Mouse (Mus musculus) limb, embryonic 15.5 days (tissue): Measurements from ENCODE around the gene Sgcb. TPM values are rescaled to one million over a fixed set of nuclear protein-coding genes. Genes with fewer than 3 reads are reported as not detected.

Experiments
- ATAC-seq: fragments of 200-750 bp; cut with Nextera tagmentation; 2 replicates; pipeline ENCODE4 v1.8.0; 2017; ENCODE audit warnings: low read depth, moderate TSS enrichment; ENCODE audit not compliant: insufficient number of reproducible peaks, low FRiP score, low TSS enrichment
- H3K27ac ChIP-seq: fragments of 300-500 bp; sonication (generic); 2 replicates; pipeline ENCODE4 v1.5.1; 2015; ENCODE audit warnings: moderate library complexity, mild to moderate bottlenecking, inconsistent platforms
- H3K27me3 ChIP-seq: fragments of 300-500 bp; sonication (generic); 2 replicates; pipeline ENCODE4 v1.6.1; 2015; ENCODE audit warnings: inconsistent platforms
- H3K36me3 ChIP-seq: fragments of 300-500 bp; sonication (generic); 2 replicates; pipeline ENCODE4 v1.6.1; 2015; ENCODE audit warnings: inconsistent platforms
- H3K4me1 ChIP-seq: fragments of 300-500 bp; sonication (generic); 2 replicates; pipeline ENCODE4 v1.6.1; 2015; ENCODE audit warnings: inconsistent platforms
- H3K4me2 ChIP-seq: fragments of 300-500 bp; sonication (generic); 2 replicates; pipeline ENCODE4 v1.6.1; 2015; ENCODE audit warnings: mild to moderate bottlenecking, inconsistent platforms
- H3K4me3 ChIP-seq: fragments of 300-500 bp; sonication (generic); 2 replicates; pipeline ENCODE4 v1.5.1; 2015; ENCODE audit warnings: mild to moderate bottlenecking, inconsistent platforms
- H3K9ac ChIP-seq: fragments of 300-500 bp; sonication (generic); 2 replicates; pipeline ENCODE4 v1.6.1; 2015; ENCODE audit warnings: inconsistent platforms
- H3K9me3 ChIP-seq: fragments of 300-500 bp; sonication (generic); 2 replicates; pipeline ENCODE4 v1.6.1; 2016; ENCODE audit warnings: inconsistent platforms
- WGBS: fragments of 180-500 bp; shearing (Covaris S2); methylation state at CpG from one replicate; pipeline ENCODE4 v1.1.7; 2015; 5-methylcytosine and 5-hydroxymethylcytosine counted together
- polyA plus RNA-seq: library from polyadenylated mRNA; unstranded; fragments of >200 nt; fragmentation: Nextera tagmentation; extraction: Ambion mirVana; gene quantifications from 2 replicates; pipeline ENCODE4 v1.2.1, GENCODE M21; 2015

Gene Sgcb
- polyA plus RNA-seq, 1 experiment from 2014 or later = 48.0 TPM

DNA sequence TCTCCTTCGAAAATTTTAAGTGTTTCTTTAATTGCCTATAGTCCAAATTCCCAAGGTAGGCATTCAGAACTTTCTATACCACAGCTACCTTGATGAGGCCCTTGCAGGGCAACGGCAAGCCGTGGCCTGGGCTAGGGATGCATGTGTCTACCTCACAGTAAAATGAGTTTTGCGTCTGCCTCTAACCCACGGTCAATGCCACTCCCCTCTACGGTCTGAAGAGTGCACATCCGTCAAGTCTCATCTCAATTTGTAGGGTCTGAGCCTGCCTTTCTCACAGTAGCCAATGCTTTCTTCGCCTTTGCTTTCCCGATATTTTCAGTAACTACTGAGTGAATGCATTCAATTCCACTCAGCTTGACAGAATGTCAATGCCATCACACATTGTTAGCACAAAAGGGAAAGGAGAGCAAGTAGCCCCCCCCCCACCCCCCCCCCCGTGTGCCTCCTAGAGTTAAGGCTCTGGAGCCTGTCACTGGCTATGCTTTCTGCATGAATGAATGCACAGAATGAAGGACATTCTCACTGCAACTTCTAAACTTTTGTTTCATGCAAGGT is 16.5 kb downstream of the Sgcb start:
- Histone ChIP-seq H3K4me3 (no peak overlapping the region), H3K27ac (no peak overlapping the region), H3K36me3 (peaks cover 21% of the 10 kb centered on the region), H3K4me2 (no peak overlapping the region), H3K4me1 (no peaks in the 10 kb centered on the region), H3K27me3 (no peaks in the 10 kb centered on the region), H3K9ac (no peak overlapping the region), H3K9me3 (no peaks in the 10 kb centered on the region)
- WGBS = 79% methylated on average over 10 of the region's 10 CpGs
- ATAC-seq = no peak

DNA sequence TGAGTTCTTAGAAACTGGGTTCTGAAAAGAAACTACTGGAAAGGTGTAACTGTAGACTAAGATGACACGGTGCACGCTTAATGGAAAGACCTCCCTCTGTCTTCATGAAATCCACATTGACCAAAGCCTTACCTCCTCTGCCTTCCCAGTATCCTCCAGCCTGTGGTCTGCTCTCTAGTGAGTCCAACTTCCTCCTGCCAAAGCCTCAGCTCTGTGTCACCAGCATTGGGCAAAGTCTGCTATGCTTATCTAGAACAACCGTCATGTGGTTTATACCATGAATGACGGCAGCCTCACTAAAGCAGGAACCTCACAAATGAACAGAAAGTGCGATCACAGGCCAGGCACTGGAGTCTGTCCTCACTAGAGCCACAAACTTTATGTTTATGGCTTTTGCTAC is 17.4 kb downstream of the Sgcb start:
- Histone ChIP-seq H3K9me3 (no peaks in the 10 kb centered on the region), H3K9ac (no peak overlapping the region), H3K36me3 (peaks cover 14% of the 10 kb centered on the region), H3K27me3 (no peaks in the 10 kb centered on the region), H3K4me2 (no peak overlapping the region), H3K4me3 (no peak overlapping the region), H3K4me1 (no peaks in the 10 kb centered on the region), H3K27ac (no peak overlapping the region)
- no peak for ATAC-seq
- 73% methylated on average over 5 of the region's 5 CpGs for WGBS

DNA sequence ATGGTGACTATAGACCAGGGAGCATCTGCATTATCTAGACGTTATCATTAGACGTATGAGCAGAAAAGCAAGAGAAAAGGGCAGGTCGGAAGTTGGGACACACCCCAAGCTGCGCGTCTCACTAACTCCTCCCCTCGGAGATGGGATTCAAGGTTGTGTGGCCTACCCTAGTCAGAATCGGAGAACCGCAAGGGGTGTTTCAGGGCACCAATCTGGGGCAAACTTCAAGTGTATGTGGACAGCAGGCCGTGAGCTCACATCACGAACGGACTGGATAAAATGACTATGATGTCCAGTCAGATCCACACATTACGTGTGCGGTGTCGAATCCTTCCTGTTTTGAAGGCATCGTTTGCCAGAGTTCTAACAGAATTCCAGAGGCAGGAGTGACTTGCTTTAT is 19.6 kb downstream of the Sgcb start:
- ATAC-seq = no peak
- H3K4me1 ChIP-seq = no peaks in the 10 kb centered on the region
- 80% methylated on average over 15 of the region's 15 CpGs for WGBS
- no peak overlapping the region for H3K9ac ChIP-seq
- no peaks in the 10 kb centered on the region; the same call in 1 of the 2 replicates for H3K36me3 ChIP-seq
- no peaks in the 10 kb centered on the region for H3K27me3 ChIP-seq
- no peaks in the 10 kb centered on the region for H3K9me3 ChIP-seq
- no peak overlapping the region for H3K27ac ChIP-seq
- no peak overlapping the region for H3K4me3 ChIP-seq
- no peak overlapping the region for H3K4me2 ChIP-seq

DNA sequence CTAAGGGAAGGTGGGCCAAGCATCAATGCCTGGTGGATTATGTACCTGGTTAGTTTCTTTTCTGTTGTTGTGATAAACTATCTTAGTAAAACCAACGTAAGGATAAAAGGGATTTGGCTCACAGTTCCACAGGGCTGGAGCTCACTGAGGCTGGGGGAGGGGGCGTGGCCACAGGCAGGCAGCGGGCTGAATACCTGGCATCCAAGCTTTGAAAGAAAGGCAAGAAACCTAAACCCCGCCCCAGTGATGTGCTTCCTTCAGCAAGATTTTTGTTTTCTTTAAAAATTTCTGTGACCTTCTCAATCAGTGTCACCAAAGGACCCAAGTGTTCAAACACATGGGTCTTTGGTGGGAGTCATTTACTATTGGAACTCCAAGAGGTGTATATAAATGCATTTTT is 20.0 kb downstream of the Sgcb start:
- no peaks in the 10 kb centered on the region for H3K9me3 ChIP-seq
- 54% methylated on average over 4 of the region's 4 CpGs for WGBS

DNA sequence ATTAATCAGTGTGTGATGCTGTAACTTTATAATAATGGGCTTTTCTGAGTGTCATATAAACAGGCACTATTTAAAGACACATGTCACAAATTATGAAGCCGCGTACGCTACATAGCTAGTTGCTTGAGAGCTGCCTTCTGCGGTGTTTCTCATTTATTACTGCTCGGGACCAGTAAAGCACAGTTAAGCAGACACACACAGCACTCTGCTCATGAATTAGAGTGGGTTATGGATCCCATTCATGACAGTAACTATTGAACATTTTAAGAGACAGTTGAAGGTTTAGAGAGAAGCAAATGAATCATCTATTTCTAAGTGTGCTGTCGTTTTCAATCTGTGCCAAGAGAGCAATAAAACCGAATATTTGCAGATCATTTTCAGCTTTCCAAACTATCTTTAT is 20.7 kb downstream of the Sgcb start:
- no peaks in the 10 kb centered on the region for H3K36me3 ChIP-seq
- no peaks in the 10 kb centered on the region for H3K9me3 ChIP-seq
- no peak overlapping the region for H3K9ac ChIP-seq
- no peak overlapping the region for H3K4me3 ChIP-seq
- no peak for ATAC-seq
- H3K4me1 ChIP-seq = no peaks in the 10 kb centered on the region
- H3K27ac ChIP-seq = no peak overlapping the region
- no peaks in the 10 kb centered on the region for H3K27me3 ChIP-seq
- no peak overlapping the region for H3K4me2 ChIP-seq
- WGBS = 63% methylated on average over 7 of the region's 7 CpGs

More for the DNA sequence above, 20.0 kb downstream of the Sgcb start:
- H3K4me2 ChIP-seq = no peak overlapping the region
- H3K9ac ChIP-seq = no peak overlapping the region
- H3K4me3 ChIP-seq = no peak overlapping the region
- no peaks in the 10 kb centered on the region for H3K36me3 ChIP-seq
- no peak overlapping the region for H3K27ac ChIP-seq
- no peaks in the 10 kb centered on the region for H3K4me1 ChIP-seq
- ATAC-seq = no peak
- no peaks in the 10 kb centered on the region for H3K27me3 ChIP-seq

DNA sequence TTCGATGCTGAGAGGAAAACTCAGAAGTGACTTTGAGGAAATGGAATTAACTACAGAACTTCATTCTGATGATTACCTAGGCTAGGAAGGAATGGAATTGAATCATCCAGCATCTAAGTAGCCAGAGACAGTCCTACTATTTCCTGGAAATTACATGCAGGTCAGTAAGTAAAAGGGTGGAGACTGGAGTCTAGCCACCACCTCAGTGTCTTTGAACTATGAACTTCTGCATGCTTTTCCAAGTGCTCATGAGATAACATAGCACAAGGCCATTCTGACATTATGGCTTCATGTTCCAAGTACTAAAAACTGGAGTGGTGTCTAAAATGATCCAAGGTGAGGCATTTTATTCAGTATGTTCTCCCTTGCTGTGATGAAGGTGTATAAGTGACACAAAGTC is 22.1 kb downstream of the Sgcb start:
- Histone ChIP-seq H3K27me3 (no peaks in the 10 kb centered on the region), H3K9me3 (no peaks in the 10 kb centered on the region), H3K4me2 (no peak overlapping the region), H3K4me3 (no peak overlapping the region), H3K36me3 (no peaks in the 10 kb centered on the region), H3K9ac (no peak overlapping the region), H3K4me1 (no peaks in the 10 kb centered on the region), H3K27ac (no peak overlapping the region)
- 74% methylated on average over 1 of the region's 1 CpGs for WGBS
- no peak for ATAC-seq

DNA sequence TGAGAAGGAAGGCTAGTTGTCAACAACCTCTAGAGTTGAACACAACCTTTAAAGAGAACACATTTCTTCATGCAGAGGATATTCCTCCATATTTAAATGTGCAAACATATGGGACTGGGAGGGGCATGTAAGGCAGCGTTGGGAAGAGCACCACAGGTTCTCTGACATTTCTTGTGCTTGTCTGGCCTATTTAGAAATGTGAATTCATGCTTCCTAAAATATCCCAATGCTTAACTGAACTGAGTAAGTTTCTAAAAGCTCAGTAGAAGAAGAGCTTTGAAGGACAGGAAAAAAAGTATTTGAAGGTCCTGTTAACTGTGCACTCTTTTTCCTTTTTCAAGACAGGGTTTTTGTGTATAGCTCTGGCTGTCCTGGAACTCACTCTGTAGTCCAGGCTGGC is 28.6 kb downstream of the Sgcb start:
- Histone ChIP-seq H3K4me1 (no peaks in the 10 kb centered on the region), H3K27me3 (no peaks in the 10 kb centered on the region), H3K9ac (no peak overlapping the region), H3K4me2 (no peak overlapping the region), H3K4me3 (no peak overlapping the region), H3K27ac (no peak overlapping the region), H3K36me3 (no peaks in the 10 kb centered on the region), H3K9me3 (no peaks in the 10 kb centered on the region)
- no peak for ATAC-seq
- 64% methylated on average over 1 of the region's 1 CpGs for WGBS

DNA sequence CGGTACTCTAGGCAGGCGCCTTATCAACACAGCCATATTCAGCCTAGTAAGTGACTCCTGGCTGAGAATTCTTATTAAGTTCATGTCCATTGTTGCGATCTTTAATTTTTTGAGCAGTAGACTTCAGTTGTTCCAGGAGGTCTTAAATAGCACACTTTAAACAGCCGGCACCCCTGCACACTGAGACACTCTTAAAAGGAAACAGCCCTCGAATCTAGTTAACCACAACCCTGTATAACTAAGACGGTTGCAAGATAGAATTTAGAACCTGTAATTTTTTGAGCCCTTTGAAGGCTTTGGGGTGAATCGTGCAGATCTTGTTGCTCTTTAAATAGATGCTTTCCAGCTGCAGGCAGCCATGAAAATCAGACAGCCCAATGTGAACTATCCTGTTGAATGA is 32.4 kb downstream of the Sgcb start:
- Histone ChIP-seq H3K9ac (no peak overlapping the region), H3K9me3 (no peaks in the 10 kb centered on the region), H3K27ac (no peak overlapping the region), H3K4me2 (no peak overlapping the region), H3K4me1 (no peaks in the 10 kb centered on the region), H3K27me3 (no peaks in the 10 kb centered on the region), H3K4me3 (no peak overlapping the region), H3K36me3 (no peaks in the 10 kb centered on the region)
- 35% methylated on average over 7 of the region's 7 CpGs for WGBS
- no peak for ATAC-seq

DNA sequence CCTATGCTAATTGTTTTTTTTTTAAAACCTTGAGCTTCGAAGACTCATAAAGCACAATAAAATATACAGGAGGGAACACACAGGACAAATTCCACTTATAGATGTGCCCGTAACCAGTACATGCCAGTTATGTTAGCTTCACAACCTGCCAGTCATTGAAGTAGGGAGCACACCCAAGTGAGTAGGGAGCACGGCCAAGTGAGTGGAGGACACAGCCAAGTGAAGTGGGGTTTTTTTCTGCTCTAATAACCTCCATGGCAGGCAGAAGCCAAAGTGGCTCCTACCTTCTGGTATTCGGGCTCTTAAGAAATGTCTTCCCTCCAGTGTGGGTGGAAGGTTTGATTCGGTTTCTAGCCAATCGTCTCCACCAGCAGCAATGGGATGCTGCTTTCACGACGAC is 34.3 kb downstream of the Sgcb start:
- Histone ChIP-seq H3K36me3 (no peaks in the 10 kb centered on the region), H3K27me3 (no peaks in the 10 kb centered on the region), H3K9me3 (no peaks in the 10 kb centered on the region), H3K4me1 (no peaks in the 10 kb centered on the region), H3K4me3 (no peak overlapping the region), H3K27ac (no peak overlapping the region), H3K4me2 (no peak overlapping the region), H3K9ac (no peak overlapping the region)
- WGBS = 86% methylated on average over 8 of the region's 8 CpGs
- no peak for ATAC-seq

DNA sequence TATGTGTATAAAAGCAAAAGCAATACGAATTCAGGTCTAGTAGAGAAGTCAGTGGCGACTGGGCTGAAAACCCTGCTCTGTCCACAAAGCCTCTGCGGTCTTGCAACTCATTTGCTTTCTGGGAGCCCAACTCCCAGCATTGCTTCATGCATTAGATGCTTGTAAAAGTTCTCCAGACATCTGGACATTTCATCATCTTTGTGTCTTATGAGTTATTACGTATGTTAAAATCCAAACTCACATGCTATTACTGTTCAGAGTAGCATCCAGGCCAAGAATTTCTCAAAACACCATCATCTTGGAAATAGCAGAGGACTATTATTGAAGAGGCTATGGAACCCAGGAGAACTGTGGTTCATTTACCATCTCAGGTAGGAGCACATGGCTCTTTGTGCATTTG is 36.5 kb downstream of the Sgcb start:
- Histone ChIP-seq H3K9me3 (no peaks in the 10 kb centered on the region; the same call in 1 of the 2 replicates), H3K4me3 (no peak overlapping the region), H3K27me3 (no peaks in the 10 kb centered on the region), H3K4me2 (no peak overlapping the region), H3K36me3 (no peaks in the 10 kb centered on the region), H3K4me1 (no peaks in the 10 kb centered on the region), H3K27ac (no peak overlapping the region), H3K9ac (no peak overlapping the region)
- 87% methylated on average over 4 of the region's 4 CpGs for WGBS
- no peak for ATAC-seq

DNA sequence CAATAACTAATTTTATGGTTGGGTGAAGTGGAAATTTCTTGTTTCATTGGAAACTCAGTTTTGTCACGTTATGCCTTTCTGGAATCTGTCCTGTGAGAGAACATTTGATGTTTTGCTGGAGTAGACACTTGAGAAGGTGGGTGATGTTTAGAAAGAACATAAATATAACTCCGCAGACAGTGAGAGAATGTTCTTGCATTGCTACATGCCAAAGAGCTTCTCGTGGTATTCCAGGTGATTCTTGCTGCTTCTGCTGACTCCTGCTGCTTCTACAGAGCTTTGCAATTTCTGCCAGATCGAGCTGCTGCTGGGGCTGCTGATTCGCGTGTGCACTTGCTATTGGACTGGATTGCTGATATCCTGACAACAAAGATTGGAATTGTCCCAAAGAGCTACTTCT is 42.6 kb downstream of the Sgcb start:
- no peak for ATAC-seq
- WGBS = 85% methylated on average over 6 of the region's 6 CpGs
- Histone ChIP-seq H3K9ac (no peak overlapping the region), H3K36me3 (no peaks in the 10 kb centered on the region), H3K4me1 (no peaks in the 10 kb centered on the region), H3K4me2 (no peak overlapping the region), H3K27me3 (no peaks in the 10 kb centered on the region), H3K9me3 (no peaks in the 10 kb centered on the region; the same call in 1 of the 2 replicates), H3K27ac (no peak overlapping the region), H3K4me3 (no peak overlapping the region)

DNA sequence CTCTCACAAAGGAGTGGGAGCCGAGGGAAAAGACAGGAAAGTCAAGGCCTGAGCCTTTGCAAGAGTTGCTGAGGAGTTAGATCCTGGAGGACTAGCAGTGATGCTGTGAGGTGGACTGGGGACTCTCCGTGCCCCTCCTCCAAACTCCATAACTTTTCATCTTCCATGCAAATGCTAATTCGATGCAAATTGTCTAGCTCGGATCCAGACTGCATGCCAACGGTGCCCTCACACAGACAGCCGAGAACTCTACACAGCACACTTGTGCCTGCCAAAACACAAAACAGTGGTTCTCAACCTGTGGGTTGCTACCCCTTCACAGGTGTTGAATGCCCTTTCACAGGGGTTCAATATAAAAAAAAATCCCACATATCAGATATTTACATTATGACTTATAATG is 43.0 kb downstream of the Sgcb start:
- WGBS = 92% methylated on average over 6 of the region's 6 CpGs
- Histone ChIP-seq H3K27ac (no peak overlapping the region), H3K4me2 (no peak overlapping the region), H3K9ac (no peak overlapping the region), H3K27me3 (no peaks in the 10 kb centered on the region), H3K36me3 (no peaks in the 10 kb centered on the region), H3K4me3 (no peak overlapping the region), H3K4me1 (no peaks in the 10 kb centered on the region), H3K9me3 (no peaks in the 10 kb centered on the region; the same call in 1 of the 2 replicates)
- ATAC-seq = no peak

DNA sequence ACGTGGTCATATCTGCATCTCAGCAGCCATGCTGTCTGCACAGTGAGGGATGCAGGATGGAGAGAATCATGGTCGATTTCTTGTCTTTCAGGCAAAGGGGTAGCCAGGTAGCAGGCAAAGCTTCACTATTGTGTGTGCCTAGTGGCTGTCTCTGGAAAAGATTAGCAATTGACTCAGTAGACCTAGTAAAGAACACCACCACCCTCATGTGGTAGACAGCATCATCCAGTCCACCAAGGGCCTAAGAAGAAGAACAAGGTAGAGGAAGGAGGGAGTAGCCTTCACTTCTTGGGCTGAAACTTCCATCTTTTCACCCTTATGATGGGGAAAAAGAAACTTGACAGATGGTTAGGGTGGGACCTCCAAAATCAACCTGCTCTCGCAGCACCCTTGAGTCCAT is 44.7 kb downstream of the Sgcb start:
- Histone ChIP-seq H3K4me3 (no peak overlapping the region), H3K27me3 (no peaks in the 10 kb centered on the region), H3K9me3 (no peaks in the 10 kb centered on the region; the same call in 1 of the 2 replicates), H3K27ac (no peak overlapping the region), H3K9ac (no peak overlapping the region), H3K36me3 (no peaks in the 10 kb centered on the region), H3K4me1 (no peaks in the 10 kb centered on the region), H3K4me2 (no peak overlapping the region)
- WGBS = 74% methylated on average over 3 of the region's 3 CpGs
- no peak for ATAC-seq
